In the genomic region with DNA sequence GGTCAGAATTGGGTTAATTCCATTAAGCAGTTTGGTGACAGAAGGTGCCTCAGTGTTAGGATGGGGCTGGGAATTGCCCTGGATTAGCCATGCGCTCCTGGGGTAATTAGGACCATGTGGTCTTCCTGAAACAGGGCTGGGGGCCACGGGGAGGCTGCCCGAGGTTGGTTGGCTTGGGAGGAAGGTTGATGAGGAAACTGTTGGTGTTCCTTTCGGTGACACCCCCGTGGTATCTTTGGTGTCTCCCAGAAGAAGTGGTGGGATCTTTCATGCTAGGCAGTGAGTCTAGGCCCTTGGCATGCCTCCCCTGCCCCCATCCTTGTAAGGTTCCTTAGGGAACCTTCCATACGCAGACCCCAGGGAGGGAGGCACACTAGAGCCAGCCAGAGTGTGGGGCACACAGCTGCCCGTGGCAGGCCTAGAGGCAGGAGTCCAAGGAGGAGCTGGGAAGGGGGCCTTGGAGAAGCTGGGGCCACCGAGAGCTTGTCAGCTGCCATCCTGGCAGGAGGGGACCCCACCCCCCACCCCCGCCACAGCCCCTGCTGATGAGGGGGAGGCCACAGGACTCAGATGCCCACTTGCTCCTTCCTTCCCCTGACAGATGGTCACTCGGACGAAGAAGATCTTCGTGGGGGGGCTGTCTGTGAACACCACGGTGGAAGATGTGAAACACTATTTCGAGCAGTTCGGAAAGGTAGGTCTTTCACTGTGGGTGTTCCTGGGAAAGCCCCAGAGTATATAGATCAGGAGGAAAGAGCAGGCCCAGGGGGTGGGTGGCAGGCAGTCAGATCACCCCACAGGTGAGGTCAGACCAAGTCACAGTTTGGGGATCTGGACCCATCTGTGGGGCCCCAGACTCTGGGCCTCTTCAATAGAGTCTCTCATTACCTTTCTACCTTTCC, we compare ENCODE assay signal across 9 mouse cellular contexts. TPM values are rescaled to one million over a fixed set of nuclear protein-coding genes. Genes with fewer than 3 reads are reported as not detected.
A peak's percentile ranks its signal among the peaks of the same experiment; 100 is the strongest.
DNase-seq lines count a peak whose midpoint lies in the region; ATAC-seq lines count a peak whose summit lies in the region.
"Had no signal": no experiment of that assay in that cellular context is flagged by ENCODE, and none has a peak within 500 bp of the region (broad histone marks: within the 10 kb centered on the region; RNA-seq: fewer than 3 reads in every experiment).

No protein-coding gene starts in this region.

- H3K4me3 ChIP-seq in kidney, embryonic 14.5 days (ENCODE audit: low read length): no peak overlapping the region
- H3K4me3 ChIP-seq in forebrain, embryonic 13.5 days: peak overlapping the region; percentile 100
- H3K4me3 ChIP-seq in limb, embryonic 12.5 days (replicated peaks): peak overlapping the region; percentile 38; the same call in 1 of the 2 replicates

- H3K4me2 ChIP-seq in kidney, embryonic 14.5 days (replicated peaks; ENCODE audit: low read depth, low read length): no peak overlapping the region; the same call in 1 of the 2 replicates
- peak overlapping the region; percentile 96 for H3K4me2 ChIP-seq in forebrain, embryonic 13.5 days
- H3K4me2 ChIP-seq in limb, embryonic 12.5 days: peak overlapping the region; percentile 71

- peak overlapping the region; percentile 78; the same call in 1 of the 2 replicates for H3K9ac ChIP-seq in kidney, embryonic 14.5 days (ENCODE audit: low read depth, low read length)
- peak overlapping the region; percentile 100 for H3K9ac ChIP-seq in forebrain, embryonic 13.5 days
- peak overlapping the region; percentile 77 for H3K9ac ChIP-seq in limb, embryonic 12.5 days (replicated peaks)

- no peaks in the 10 kb centered on the region for H3K9me3 ChIP-seq in kidney, embryonic 14.5 days (ENCODE audit: control insufficient read depth, low read length)
- H3K9me3 ChIP-seq in forebrain, embryonic 13.5 days (replicated peaks): no peaks in the 10 kb centered on the region
- H3K9me3 ChIP-seq in limb, embryonic 12.5 days: no peaks in the 10 kb centered on the region

- peak overlapping the region; percentile 95; the same call in 1 of the 2 replicates for H3K27ac ChIP-seq in kidney, embryonic 14.5 days (ENCODE audit: low read depth, low read length)
- H3K27ac ChIP-seq in forebrain, embryonic 13.5 days: peak overlapping the region; percentile 100
- H3K27ac ChIP-seq in limb, embryonic 12.5 days: peak overlapping the region; percentile 98

- WGBS in kidney, embryonic 14.5 days: 35% methylated on average over 15 of the region's 15 CpGs
- 3% methylated on average over 15 of the region's 15 CpGs for WGBS in forebrain, embryonic 13.5 days
- 23% methylated on average over 15 of the region's 15 CpGs for WGBS in limb, embryonic 12.5 days

- H3K36me3 ChIP-seq in kidney, embryonic 14.5 days (ENCODE audit: control insufficient read depth, insufficient read depth, low read length): peaks cover 40% of the 10 kb centered on the region
- peaks cover 68% of the 10 kb centered on the region for H3K36me3 ChIP-seq in forebrain, embryonic 13.5 days (ENCODE audit: poor library complexity, severe bottlenecking)
- H3K36me3 ChIP-seq in limb, embryonic 12.5 days: peaks cover 56% of the 10 kb centered on the region

- ATAC-seq in kidney, embryonic 14.5 days (ENCODE audit: low FRiP score, low TSS enrichment): no peak
- no peak for ATAC-seq in forebrain, embryonic 13.5 days
- ATAC-seq in limb, embryonic 12.5 days (ENCODE audit: insufficient number of reproducible peaks, insufficient read depth, low FRiP score, low TSS enrichment, low read depth): no peak

- DNase-seq in kidney, adult 8-10 months: no peak
- peak; percentile 74 for DNase-seq in retina, embryonic 14.5 days (ENCODE audit: low spot score)
- no peak for DNase-seq in right cerebral cortex, postnatal 14 days
- no peak for DNase-seq in right cerebral cortex, postnatal 4 days
- no peak for DNase-seq in spleen, adult 12 weeks (ENCODE audit: low spot score)
- DNase-seq: layer of hippocampus, postnatal 36 days had no signal

- peaks cover 3% of the 10 kb centered on the region; the same call in 1 of the 2 replicates for H3K27me3 ChIP-seq in kidney, embryonic 14.5 days (ENCODE audit: control insufficient read depth, insufficient read depth, low read length)
- no peaks in the 10 kb centered on the region for H3K27me3 ChIP-seq in forebrain, embryonic 13.5 days
- H3K27me3 ChIP-seq in limb, embryonic 12.5 days: no peaks in the 10 kb centered on the region

- H3K4me1 ChIP-seq in kidney, embryonic 14.5 days (ENCODE audit: control insufficient read depth, insufficient read depth, low read length): peaks cover 69% of the 10 kb centered on the region
- peaks cover 86% of the 10 kb centered on the region for H3K4me1 ChIP-seq in forebrain, embryonic 13.5 days
- H3K4me1 ChIP-seq in limb, embryonic 12.5 days (replicated peaks): peaks cover 85% of the 10 kb centered on the region

RNA-seq across cellular contexts. Expression of a gene that starts 5.7 kb away (rescaled TPM):
- 26.2 and 34.0 TPM in 2 replicates for polyA plus RNA-seq in kidney, embryonic 14.5 days (2014; fragmentation: Nextera tagmentation; extraction: Ambion mirVana)
- 99.0 and 107 TPM in 2 replicates for polyA plus RNA-seq in forebrain, embryonic 13.5 days (2015; fragmentation: Nextera tagmentation; extraction: Ambion mirVana)
- 29.4 and 29.5 TPM in 2 replicates for polyA plus RNA-seq in limb, embryonic 12.5 days (2016; fragmentation: Nextera tagmentation; extraction: Ambion mirVana)

RNA-seq across cellular contexts. Expression of a gene that starts 31.0 kb away (rescaled TPM):
- polyA plus RNA-seq in kidney, embryonic 14.5 days (2014; fragmentation: Nextera tagmentation; extraction: Ambion mirVana): 0.46 and 0.57 TPM in 2 replicates
- not detected in 2 replicates for polyA plus RNA-seq in forebrain, embryonic 13.5 days (2015; fragmentation: Nextera tagmentation; extraction: Ambion mirVana)
- not detected in 2 replicates for polyA plus RNA-seq in limb, embryonic 12.5 days (2016; fragmentation: Nextera tagmentation; extraction: Ambion mirVana)

RNA-seq across cellular contexts. Expression of a gene that starts 49.4 kb away (rescaled TPM):
- polyA plus RNA-seq in kidney, embryonic 14.5 days (2014; fragmentation: Nextera tagmentation; extraction: Ambion mirVana): 16.4 and 20.9 TPM in 2 replicates
- polyA plus RNA-seq in forebrain, embryonic 13.5 days (2015; fragmentation: Nextera tagmentation; extraction: Ambion mirVana): 24.7 TPM in 2 replicates
- 21.9 and 24.9 TPM in 2 replicates for polyA plus RNA-seq in limb, embryonic 12.5 days (2016; fragmentation: Nextera tagmentation; extraction: Ambion mirVana)
